Mouse (Mus musculus) NIH3T3 (cell line): ENCODE data around the gene Efcab6.

Source experiments
- DNase-seq: peaks from one replicate; pipeline ENCODE4 v3.0.0-alpha.2; 2012; ENCODE audit warnings: low read depth

Efcab6 gene

GRCm38 (mm10) chr15:84058841-84059240 is 6.3 kb downstream of the Efcab6 start:
- DNase-seq, result no peak

GRCm38 (mm10) chr15:84056083-84056482 is 9.1 kb downstream of the Efcab6 start:
- no peak for DNase-seq

GRCm38 (mm10) chr15:84053859-84054258 is 11.3 kb downstream of the Efcab6 start:
- peak; percentile 76 for DNase-seq

GRCm38 (mm10) chr15:84053240-84053639 is 11.9 kb downstream of the Efcab6 start:
- DNase-seq, result no peak

- DNase-seq, result no peak
Measured at GRCm38 (mm10) chr15:84052390-84052789, 12.8 kb downstream of the Efcab6 start.

GRCm38 (mm10) chr15:84049570-84049969 is 15.6 kb downstream of the Efcab6 start:
- no peak for DNase-seq

GRCm38 (mm10) chr15:84045562-84045961 is 19.6 kb downstream of the Efcab6 start:
- no peak for DNase-seq

GRCm38 (mm10) chr15:84037067-84037466 is 28.1 kb downstream of the Efcab6 start:
- DNase-seq, result no peak

- no peak for DNase-seq
Measured at GRCm38 (mm10) chr15:84025651-84026050, 39.5 kb downstream of the Efcab6 start.

GRCm38 (mm10) chr15:84024851-84025250 is 40.3 kb downstream of the Efcab6 start:
- no peak for DNase-seq

- DNase-seq, result no peak
Measured at GRCm38 (mm10) chr15:84009366-84010083, 55.7 kb downstream of the Efcab6 start.

- DNase-seq, result no peak
Measured at GRCm38 (mm10) chr15:84004306-84004705, 60.9 kb downstream of the Efcab6 start.

GRCm38 (mm10) chr15:83999071-83999470 is 66.1 kb downstream of the Efcab6 start:
- DNase-seq, result no peak

GRCm38 (mm10) chr15:83998586-83998985 is 66.6 kb downstream of the Efcab6 start:
- DNase-seq, result no peak

- no peak for DNase-seq
Measured at GRCm38 (mm10) chr15:83998115-83998514, 67.1 kb downstream of the Efcab6 start.

- no peak for DNase-seq
Measured at GRCm38 (mm10) chr15:83997550-83997949, 67.6 kb downstream of the Efcab6 start.

GRCm38 (mm10) chr15:83996864-83997263 is 68.3 kb downstream of the Efcab6 start:
- no peak for DNase-seq

GRCm38 (mm10) chr15:83992191-83992590 is 73.0 kb downstream of the Efcab6 start:
- no peak for DNase-seq

- DNase-seq, result no peak
Measured at GRCm38 (mm10) chr15:83991461-83991860, 73.7 kb downstream of the Efcab6 start.

GRCm38 (mm10) chr15:83989241-83989640 is 75.9 kb downstream of the Efcab6 start:
- no peak for DNase-seq

- no peak for DNase-seq
Measured at GRCm38 (mm10) chr15:83988087-83988486, 77.1 kb downstream of the Efcab6 start.

- peak; percentile 15 for DNase-seq
Measured at GRCm38 (mm10) chr15:83982186-83982936, 82.8 kb downstream of the Efcab6 start.

GRCm38 (mm10) chr15:83978865-83979264 is 86.3 kb downstream of the Efcab6 start:
- DNase-seq, result no peak
